Mouse (Mus musculus) thymus, adult 2 months (tissue): ENCODE results near the gene Clta. TPM values are rescaled to one million over a fixed set of nuclear protein-coding genes. Genes with fewer than 3 reads are reported as not detected.
A peak's percentile ranks its signal among the peaks of the same experiment; 100 is the strongest.

ENCODE experiments used
- DNase-seq: peaks from one replicate; pipeline ENCODE4 v3.0.0; 2021
- H3K27ac ChIP-seq: fragments of 200-500 bp; 2 replicates; pipeline ENCODE4 v1.5.1; 2012; ENCODE audit warnings: low read length, control low read depth; ENCODE audit not compliant: control insufficient read depth, insufficient read depth
- H3K27me3 ChIP-seq: fragments of 200-500 bp; 2 replicates; pipeline ENCODE4 v1.6.1; 2012; ENCODE audit warnings: mild to moderate bottlenecking, low read length, moderate library complexity, mixed read lengths; ENCODE audit not compliant: control insufficient read depth, insufficient read depth
- H3K36me3 ChIP-seq: fragments of 200-500 bp; 2 replicates; pipeline ENCODE4 v1.6.1; 2012; ENCODE audit warnings: mild to moderate bottlenecking, low read length, moderate library complexity; ENCODE audit not compliant: control insufficient read depth, insufficient read depth
- H3K4me1 ChIP-seq: fragments of 200-500 bp; replicated peaks from 2 replicates; pipeline ENCODE4 v1.6.1; 2012; ENCODE audit warnings: low read length; ENCODE audit not compliant: control insufficient read depth, insufficient read depth
- H3K4me3 ChIP-seq: fragments of 200-500 bp; 2 replicates; pipeline ENCODE4 v1.5.1; 2012; ENCODE audit warnings: mild to moderate bottlenecking, low read length, control low read depth, moderate library complexity; ENCODE audit not compliant: control insufficient read depth, insufficient read depth
- CTCF ChIP-seq: fragments of 200-500 bp; IDR thresholded peaks from 2 replicates; pipeline ENCODE4 v1.5.1; 2012; ENCODE audit warnings: mild to moderate bottlenecking, control low read depth, low read length, moderate library complexity, borderline replicate concordance; ENCODE audit not compliant: control insufficient read depth, poor library complexity, insufficient read depth; ENCODE audit errors: extremely low read depth
- POLR2A ChIP-seq: fragments of 200-500 bp; IDR thresholded peaks from 2 replicates; pipeline ENCODE4 v1.6.1; 2012; ENCODE audit warnings: mild to moderate bottlenecking, low read length, control low read depth, moderate library complexity; ENCODE audit not compliant: control insufficient read depth, poor library complexity, insufficient read depth; ENCODE audit errors: extremely low read depth
- WGBS: fragments of 180-500 bp; shearing (Covaris S2); methylation state at CpG from one replicate; pipeline ENCODE4 v1.1.7; 2018; 5-methylcytosine and 5-hydroxymethylcytosine counted together
- polyA plus RNA-seq: library from polyadenylated mRNA; depleted of rRNA; stranded (reverse); fragments of >200 nt; gene quantifications from 2 replicates; pipeline ENCODE4 v1.2.3, GENCODE M21; 2012

Clta gene
- polyA plus RNA-seq, 1 experiment = 184 TPM

GRCm38 (mm10) chr4:43964951-43965684 lies 39.1 kb upstream of the Clta start:
- Histone ChIP-seq H3K27me3 (no peaks in the 10 kb centered on the region), H3K27ac (no peak overlapping the region), H3K4me1 (peaks cover 35% of the 10 kb centered on the region), H3K36me3 (no peaks in the 10 kb centered on the region), H3K4me3 (no peak overlapping the region)
- TF ChIP-seq CTCF (no peak), POLR2A (no peak)
- WGBS = 77% methylated on average over 4 of the region's 4 CpGs
- DNase-seq = no peak

DNA sequence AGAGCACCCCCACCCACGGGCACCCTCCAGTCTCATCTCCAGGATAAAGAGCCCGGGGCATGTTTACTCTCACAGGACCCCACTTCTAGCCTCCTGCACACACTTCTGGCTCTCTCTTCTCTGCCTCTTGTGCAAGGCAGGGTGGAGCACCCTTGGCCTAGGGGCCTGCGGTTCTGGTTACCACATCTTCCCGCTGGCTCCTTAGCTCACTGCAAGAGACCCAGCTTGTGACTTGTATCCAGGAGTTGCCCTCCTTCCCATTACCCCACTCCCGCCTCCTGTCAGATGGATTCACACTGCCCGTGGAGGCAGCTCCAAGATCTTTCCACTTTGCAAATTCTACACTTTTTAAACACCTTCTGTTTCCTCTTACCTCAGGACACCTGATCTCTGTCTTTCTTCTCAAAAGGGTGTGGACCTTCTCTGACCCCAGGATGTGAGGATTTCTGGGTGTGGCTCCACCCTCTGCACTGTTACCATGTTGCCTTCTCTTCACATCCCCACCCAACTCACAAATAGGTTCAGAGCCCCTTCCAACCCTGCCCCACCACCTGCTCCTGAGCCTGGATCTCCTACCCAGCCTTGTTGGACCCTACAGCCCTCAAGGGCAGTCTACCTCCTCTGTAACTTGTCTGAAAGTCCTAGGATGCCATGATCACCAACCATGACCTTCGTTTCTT lies 38.3 kb upstream of the Clta start:
- no peak for TF ChIP-seq POLR2A
- TF ChIP-seq CTCF = no peak
- H3K4me3 ChIP-seq = no peak overlapping the region
- no peak for DNase-seq
- H3K36me3 ChIP-seq = no peaks in the 10 kb centered on the region
- H3K27ac ChIP-seq = no peak overlapping the region; the same call in 1 of the 2 replicates
- peaks cover 42% of the 10 kb centered on the region for H3K4me1 ChIP-seq
- 89% methylated on average over 7 of the region's 7 CpGs for WGBS
- H3K27me3 ChIP-seq = no peaks in the 10 kb centered on the region

- Histone ChIP-seq H3K36me3 (no peaks in the 10 kb centered on the region), H3K27ac (no peak overlapping the region), H3K4me3 (no peak overlapping the region), H3K4me1 (peaks cover 60% of the 10 kb centered on the region), H3K27me3 (no peaks in the 10 kb centered on the region)
- TF ChIP-seq POLR2A = no peak
- no peak for TF ChIP-seq CTCF
- 93% methylated on average over 13 of the region's 13 CpGs for WGBS
- DNase-seq = no peak
Observed at GRCm38 (mm10) chr4:43968650-43969049, 35.6 kb upstream of the Clta start.

DNA sequence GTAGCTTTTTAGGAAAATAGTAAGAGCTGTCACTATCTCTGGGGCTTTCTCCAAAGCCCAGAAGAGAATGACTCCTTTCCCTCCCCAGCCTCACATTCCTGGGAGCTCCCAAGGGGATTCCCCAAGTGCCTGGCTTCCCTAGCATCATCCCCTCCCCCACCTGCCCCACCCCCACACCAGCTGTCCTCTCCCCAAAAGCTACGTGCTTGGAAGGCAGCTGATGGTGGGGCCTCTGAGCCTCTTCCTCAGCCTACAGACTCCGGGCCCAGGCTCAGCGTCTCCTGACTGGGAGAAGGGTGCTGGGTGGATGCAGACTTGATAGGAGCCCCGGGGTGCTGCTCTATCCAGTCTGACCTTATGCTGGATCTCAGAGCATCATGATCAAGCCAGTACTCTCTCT lies 34.9 kb upstream of the Clta start:
- peaks cover 56% of the 10 kb centered on the region for H3K4me1 ChIP-seq

DNA sequence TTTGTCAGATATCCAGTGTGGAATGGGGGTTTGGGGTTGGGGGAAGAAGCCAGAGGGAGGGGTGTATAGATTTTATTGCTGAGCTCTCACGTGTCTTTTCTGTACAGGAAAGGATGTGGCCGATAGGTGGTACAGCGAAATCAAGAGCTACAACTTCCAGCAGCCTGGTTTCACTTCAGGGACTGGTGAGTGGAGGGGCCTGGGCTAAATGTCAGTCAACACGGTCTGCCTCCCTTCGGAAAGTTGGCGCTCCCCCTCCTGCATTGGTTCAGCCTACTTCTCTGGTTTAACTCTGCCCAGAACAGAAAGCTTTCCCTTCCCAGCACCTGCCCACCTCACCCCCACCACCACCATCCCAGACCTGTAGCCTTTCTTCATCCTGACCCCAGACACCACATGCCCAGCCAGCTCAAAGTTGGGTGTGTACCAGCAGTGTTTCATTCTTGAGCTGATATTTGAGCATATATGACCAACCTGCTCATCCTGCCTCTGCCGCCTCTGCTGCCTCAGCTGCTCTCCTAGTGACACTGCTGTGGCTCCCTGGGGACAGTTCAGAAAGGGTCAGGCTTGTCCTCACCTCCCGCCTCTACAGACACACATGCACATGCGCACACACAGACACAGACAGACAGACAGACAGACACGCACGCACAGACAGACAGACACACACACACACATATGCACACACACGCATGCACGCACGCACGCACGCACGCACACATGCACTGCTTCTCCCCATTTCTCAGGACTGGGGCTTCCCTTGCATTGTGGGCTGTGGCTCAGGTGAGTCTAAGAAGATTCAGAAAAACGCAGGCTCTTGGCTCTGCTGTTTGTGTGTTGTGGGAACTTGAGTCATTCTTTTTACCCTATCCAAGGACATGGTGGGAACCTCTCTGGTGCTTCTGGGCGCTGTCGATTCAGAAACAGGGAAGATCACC lies 33.6 kb upstream of the Clta start:
- 68% methylated on average over 20 of the region's 20 CpGs for WGBS
- DNase-seq = no peak
- no peak overlapping the region for H3K4me3 ChIP-seq
- no peaks in the 10 kb centered on the region for H3K27me3 ChIP-seq
- no peak overlapping the region; the same call in 1 of the 2 replicates for H3K27ac ChIP-seq
- no peaks in the 10 kb centered on the region for H3K36me3 ChIP-seq
- H3K4me1 ChIP-seq = peaks cover 47% of the 10 kb centered on the region
- TF ChIP-seq CTCF (no peak), POLR2A (no peak)

More for the DNA sequence above, 34.9 kb upstream of the Clta start:
- WGBS = 65% methylated on average over 4 of the region's 4 CpGs
- no peak for DNase-seq
- Histone ChIP-seq H3K4me3 (no peak overlapping the region), H3K27me3 (no peaks in the 10 kb centered on the region), H3K36me3 (no peaks in the 10 kb centered on the region), H3K27ac (no peak overlapping the region)
- TF ChIP-seq CTCF (no peak), POLR2A (no peak)

- H3K36me3 ChIP-seq = no peaks in the 10 kb centered on the region
- no peak for TF ChIP-seq POLR2A
- TF ChIP-seq CTCF = no peak
- no peaks in the 10 kb centered on the region for H3K27me3 ChIP-seq
- 56% methylated on average over 9 of the region's 9 CpGs for whole genome bisulfite sequencing
- DNase-seq = no peak
- H3K4me3 ChIP-seq = no peak overlapping the region
- peaks cover 38% of the 10 kb centered on the region for H3K4me1 ChIP-seq
- H3K27ac ChIP-seq = peak overlapping the region; percentile 84
Observed at GRCm38 (mm10) chr4:43971541-43972136, 32.6 kb upstream of the Clta start.
